Mouse (Mus musculus): ENCODE data around the gene Smad3.

DNA sequence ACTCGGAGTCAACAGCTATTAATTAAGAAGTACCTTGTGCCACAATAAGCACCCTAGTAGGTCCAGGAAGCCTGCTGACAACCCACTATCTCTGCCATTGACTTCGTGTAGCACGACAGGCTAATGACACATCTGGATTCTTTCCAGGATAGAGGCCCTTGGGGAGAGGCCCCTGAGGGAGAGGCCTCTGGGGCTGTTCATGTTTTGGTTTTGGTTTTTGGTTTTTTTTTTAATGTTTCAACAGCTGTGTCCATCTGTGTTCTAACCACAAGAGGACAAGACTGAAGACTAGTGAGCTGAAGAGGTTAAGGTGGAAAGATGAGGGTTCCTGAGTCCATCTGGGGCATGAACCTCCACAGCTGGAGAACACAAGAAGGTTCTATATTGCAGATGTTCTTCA is 15.5 kb downstream of the Smad3 start:
- TF ChIP-seq CTCF (IDR thresholded peaks at IDR 0.05; ENCODE audit: insufficient read depth, low read depth, low read length) (no peak), POLR2A (IDR thresholded peaks at IDR 0.05; ENCODE audit: insufficient read depth, low read depth, low read length) (no peak)
